Mouse (Mus musculus) lung, postnatal 36 days (tissue): ENCODE data around the gene Ankrd44.

Experiments
- DNase-seq: peaks from one replicate; pipeline ENCODE4 v3.0.0; 2022; ENCODE audit warnings: mixed read lengths

The Ankrd44 gene

GRCm38 (mm10) chr1:54606936-54607335, 319.3 kb downstream of the Ankrd44 start:
- no peak for DNase-seq

GRCm38 (mm10) chr1:54601692-54602091, 324.5 kb downstream of the Ankrd44 start:
- no peak for DNase-seq

GRCm38 (mm10) chr1:54600275-54600674, 325.9 kb downstream of the Ankrd44 start:
- no peak for DNase-seq

GRCm38 (mm10) chr1:54597594-54598217, 328.5 kb downstream of the Ankrd44 start:
- no peak for DNase-seq

- no peak for DNase-seq
Measured at GRCm38 (mm10) chr1:54596151-54596550, 330.0 kb downstream of the Ankrd44 start.
